Mouse (Mus musculus) heart, adult 18-20 months (tissue): ENCODE measurements around the gene Prss45. TPM values are rescaled to one million over a fixed set of nuclear protein-coding genes. Genes with fewer than 3 reads are reported as not detected.

Experiments
- total RNA-seq, 2 experiments: library from RNA; stranded (reverse); gene quantifications; 2 replicates each; pipeline ENCODE4 v1.2.3; 2021

The Prss45 gene
- total RNA-seq, 2 experiments from 2014 or later = not detected

Other genes with a start within 250 kb of the Prss45 start
- gene Nradd, start 210.1 kb upstream of the Prss45 start, total RNA-seq = 1 to 10 TPM; 1.4 to 2.0 TPM
- 1 to 10 TPM; 6.8 to 7.6 TPM for gene Nbeal2, start 180.4 kb upstream of the Prss45 start, total RNA-seq
- gene Ccdc12, start 178.1 kb upstream of the Prss45 start, total RNA-seq = 10 to 100 TPM; 57.3 to 61.5 TPM
- gene Myl3, start 92.7 kb upstream of the Prss45 start, total RNA-seq = over 10,000 TPM; 10,039 to 12,689 TPM
- gene Pth1r, start 87.4 kb upstream of the Prss45 start, total RNA-seq = 1 to 10 TPM; 4.6 to 6.3 TPM
- gene Prss42, start 36.4 kb upstream of the Prss45 start, total RNA-seq = not detected
- not detected for gene Prss44, start 20.6 kb upstream of the Prss45 start, total RNA-seq
- gene Prss43, start 7.9 kb upstream of the Prss45 start, total RNA-seq = not detected
- not detected for gene Prss46, start 9.9 kb downstream of the Prss45 start, total RNA-seq
- gene Prss50, start 23.4 kb downstream of the Prss45 start, total RNA-seq = not detected
- gene Als2cl, start 45.3 kb downstream of the Prss45 start, total RNA-seq = 10 to 100 TPM; 13.2 to 14.8 TPM
- gene Tmie, start 45.5 kb downstream of the Prss45 start, total RNA-seq = 1 to 10 TPM; 1.5 to 2.1 TPM
- gene Fam240a, start 82.3 kb downstream of the Prss45 start, total RNA-seq = not detected
- gene Tdgf1, start 111.6 kb downstream of the Prss45 start, total RNA-seq = not detected
- 100 to 1,000 TPM; 239 to 298 TPM for gene Lrrc2, start 117.0 kb downstream of the Prss45 start, total RNA-seq
- 1 to 10 TPM; 2.9 to 3.8 TPM for gene Rtp3, start 156.0 kb downstream of the Prss45 start, total RNA-seq
- 1 to 10 TPM in 1 of 2 experiments, under 1 TPM in 1; 0.10 to 9.8 TPM for gene Ltf, start 184.7 kb downstream of the Prss45 start, total RNA-seq
- 1 to 10 TPM; 6.3 to 9.1 TPM for gene Ccrl2, start 222.9 kb downstream of the Prss45 start, total RNA-seq